Mouse (Mus musculus): ENCODE results near the gene Gcnt3. TPM values are rescaled to one million over a fixed set of nuclear protein-coding genes. Genes with fewer than 3 reads are reported as not detected.

Gene Gcnt3
- total and polyA plus RNA-seq, 3 experiments: not detected

GRCm38 (mm10) chr9:69993479-69993878 is 44.4 kb downstream of the Gcnt3 start:
- H3K36me3 ChIP-seq (ENCODE audit: control insufficient read depth, insufficient read depth, low read length): peaks cover 40% of the 10 kb centered on the region
- 41% methylated on average over 1 of the region's 1 CpGs for WGBS
- no peaks in the 10 kb centered on the region for H3K27me3 ChIP-seq (ENCODE audit: control insufficient read depth, insufficient read depth, low read length)
- H3K79me2 ChIP-seq (replicated peaks; ENCODE audit: control insufficient read depth, insufficient read depth, low read length): peaks cover 7% of the 10 kb centered on the region
- no peak for DNase-seq
- no peak overlapping the region for H3K9ac ChIP-seq (ENCODE audit: low read depth, low read length)
- H3K27ac ChIP-seq: peak overlapping the region; percentile 31
- H3K4me3 ChIP-seq: no peak overlapping the region
- intact Hi-C loops (cut with DNase I): loop anchor here (2.0 kb wide), 1 partner anchor 17 kb away; no protein-coding TSS in a partner anchor
- peaks cover 19% of the 10 kb centered on the region for H3K4me1 ChIP-seq (ENCODE audit: control insufficient read depth, insufficient read depth, low read length)
- TF ChIP-seq CTCF (IDR thresholded peaks at IDR 0.05): no peak
- no peak for TF ChIP-seq EP300 (IDR thresholded peaks at IDR 0.05; ENCODE audit: insufficient read depth, low read depth, low read length)
- TF ChIP-seq POLR2A (IDR thresholded peaks at IDR 0.05; ENCODE audit: insufficient read depth, low read depth, low read length): no peak

GRCm38 (mm10) chr9:69992841-69993277 is 45.0 kb downstream of the Gcnt3 start:
- peak overlapping the region; percentile 31 for H3K27ac ChIP-seq
- DNase-seq: no peak
- peaks cover 19% of the 10 kb centered on the region for H3K4me1 ChIP-seq (ENCODE audit: control insufficient read depth, insufficient read depth, low read length)
- peaks cover 38% of the 10 kb centered on the region for H3K36me3 ChIP-seq (ENCODE audit: control insufficient read depth, insufficient read depth, low read length)
- intact Hi-C loops (cut with DNase I): loop anchor here (2.0 kb wide), 1 partner anchor 18 kb away; no protein-coding TSS in a partner anchor
- WGBS: 25% methylated on average over 5 of the region's 5 CpGs
- TF ChIP-seq POLR2A (IDR thresholded peaks at IDR 0.05; ENCODE audit: insufficient read depth, low read depth, low read length): no peak
- no peak for TF ChIP-seq EP300 (IDR thresholded peaks at IDR 0.05; ENCODE audit: insufficient read depth, low read depth, low read length)
- TF ChIP-seq CTCF (IDR thresholded peaks at IDR 0.05): no peak
- H3K4me3 ChIP-seq: no peak overlapping the region; the same call in 1 of the 2 replicates
- H3K9ac ChIP-seq (ENCODE audit: low read depth, low read length): no peak overlapping the region
- no peaks in the 10 kb centered on the region for H3K27me3 ChIP-seq (ENCODE audit: control insufficient read depth, insufficient read depth, low read length)
- H3K79me2 ChIP-seq (replicated peaks; ENCODE audit: control insufficient read depth, insufficient read depth, low read length): peaks cover 7% of the 10 kb centered on the region

GRCm38 (mm10) chr9:69990346-69990745 is 47.5 kb downstream of the Gcnt3 start:
- DNase-seq: no peak
- WGBS: 7% methylated on average over 5 of the region's 5 CpGs
- Histone ChIP-seq H3K27ac (peak overlapping the region; percentile 97; the same call in 1 of the 2 replicates), H3K9ac (ENCODE audit: low read depth, low read length) (no peak overlapping the region), H3K79me2 (replicated peaks; ENCODE audit: control insufficient read depth, insufficient read depth, low read length) (peaks cover 7% of the 10 kb centered on the region), H3K36me3 (ENCODE audit: control insufficient read depth, insufficient read depth, low read length) (peaks cover 30% of the 10 kb centered on the region), H3K4me1 (ENCODE audit: control insufficient read depth, insufficient read depth, low read length) (peaks cover 19% of the 10 kb centered on the region), H3K27me3 (ENCODE audit: control insufficient read depth, insufficient read depth, low read length) (no peaks in the 10 kb centered on the region), H3K4me3 (peak overlapping the region; percentile 98)
- TF ChIP-seq POLR2A (IDR thresholded peaks at IDR 0.05; ENCODE audit: insufficient read depth, low read depth, low read length) (no peak), CTCF (IDR thresholded peaks at IDR 0.05) (no peak), EP300 (IDR thresholded peaks at IDR 0.05; ENCODE audit: insufficient read depth, low read depth, low read length) (no peak)
- intact Hi-C loops (cut with DNase I): no loop called here

GRCm38 (mm10) chr9:69989303-69990121 is 48.4 kb downstream of the Gcnt3 start, which contains the start of gene Bnip2:
Gene Bnip2, plus strand, starts transcription at chr9:69989466.
- TF ChIP-seq CTCF (IDR thresholded peaks at IDR 0.05) (peak; percentile 23), POLR2A (IDR thresholded peaks at IDR 0.05; ENCODE audit: insufficient read depth, low read depth, low read length) (peak; percentile 97), EP300 (IDR thresholded peaks at IDR 0.05; ENCODE audit: insufficient read depth, low read depth, low read length) (peak; percentile 57; the same call in 1 of the 2 replicates)
- intact Hi-C loops (cut with DNase I): loop anchor here (5.0 kb wide), 1 partner anchor 482 kb away; no protein-coding TSS in a partner anchor
- DNase-seq: peak; percentile 97 to 98
- peak within 1 kb of the TSS; percentile 98 for H3K4me3 ChIP-seq
- peak within 1 kb of the TSS; percentile 97 for H3K27ac ChIP-seq
- WGBS: under 1% methylated on average over 76 of the region's 76 CpGs
- peaks cover 14% of the 10 kb centered on the region for H3K4me1 ChIP-seq (ENCODE audit: control insufficient read depth, insufficient read depth, low read length)
- peak within 1 kb of the TSS; percentile 99 for H3K9ac ChIP-seq (ENCODE audit: low read depth, low read length)
- peaks cover 2% of the 10 kb centered on the region for H3K79me2 ChIP-seq (replicated peaks; ENCODE audit: control insufficient read depth, insufficient read depth, low read length)
- H3K27me3 ChIP-seq (ENCODE audit: control insufficient read depth, insufficient read depth, low read length): no peaks in the 10 kb centered on the region
- peaks cover 27% of the 10 kb centered on the region for H3K36me3 ChIP-seq (ENCODE audit: control insufficient read depth, insufficient read depth, low read length)

- H3K27me3 ChIP-seq (ENCODE audit: control insufficient read depth, insufficient read depth, low read length): no peaks in the 10 kb centered on the region
- WGBS: 17% methylated on average over 16 of the region's 16 CpGs
- H3K36me3 ChIP-seq (ENCODE audit: control insufficient read depth, insufficient read depth, low read length): peaks cover 25% of the 10 kb centered on the region
- no peak for TF ChIP-seq POLR2A (IDR thresholded peaks at IDR 0.05; ENCODE audit: insufficient read depth, low read depth, low read length)
- TF ChIP-seq CTCF (IDR thresholded peaks at IDR 0.05): no peak
- TF ChIP-seq EP300 (IDR thresholded peaks at IDR 0.05; ENCODE audit: insufficient read depth, low read depth, low read length): no peak
- H3K79me2 ChIP-seq (replicated peaks; ENCODE audit: control insufficient read depth, insufficient read depth, low read length): no peaks in the 10 kb centered on the region; the same call in none of the 2 replicates
- peak overlapping the region; percentile 3; the same call in 1 of the 2 replicates for H3K9ac ChIP-seq (ENCODE audit: low read depth, low read length)
- no peak for DNase-seq
- H3K4me3 ChIP-seq: peak overlapping the region; percentile 98
- intact Hi-C loops (cut with DNase I): loop anchor here (5.0 kb wide), 1 partner anchor 482 kb away; no protein-coding TSS in a partner anchor
- H3K27ac ChIP-seq: peak overlapping the region; percentile 97
- H3K4me1 ChIP-seq (ENCODE audit: control insufficient read depth, insufficient read depth, low read length): peaks cover 14% of the 10 kb centered on the region
Measured at GRCm38 (mm10) chr9:69988706-69989302, 49.1 kb downstream of the Gcnt3 start.
